Mouse (Mus musculus): Measurements from ENCODE around the gene Relb. TPM values are rescaled to one million over a fixed set of nuclear protein-coding genes. Genes with fewer than 3 reads are reported as not detected.

The Relb gene
- polyA plus RNA-seq, 1 experiment from 2014 or later = 6.1 TPM

- peaks cover 25% of the 10 kb centered on the region for H3K36me3 ChIP-seq (ENCODE audit: control insufficient read depth, insufficient read depth, low read length)
- H3K27me3 ChIP-seq (ENCODE audit: control insufficient read depth, insufficient read depth, low read depth, low read length) = peaks cover 42% of the 10 kb centered on the region
- no peak for ATAC-seq
- no peaks in the 10 kb centered on the region for H3K9me3 ChIP-seq (replicated peaks; ENCODE audit: control insufficient read depth, low read length, poor library complexity, severe bottlenecking)
- H3K9ac ChIP-seq (ENCODE audit: low read depth, low read length) = no peak overlapping the region
- H3K4me3 ChIP-seq (ENCODE audit: low read depth, low read length) = no peak overlapping the region
- 61% methylated on average over 4 of the region's 4 CpGs for WGBS
- no peak overlapping the region for H3K27ac ChIP-seq (ENCODE audit: low read length)
- peaks cover 8% of the 10 kb centered on the region for H3K4me1 ChIP-seq (ENCODE audit: control insufficient read depth, insufficient read depth, low read length)
- no peak overlapping the region for H3K4me2 ChIP-seq (ENCODE audit: low read length)
Measured at GRCm38 (mm10) chr7:19578436-19578835, 50.8 kb downstream of the Relb start.

GRCm38 (mm10) chr7:19577877-19578414 lies 51.3 kb downstream of the Relb start:
- H3K4me1 ChIP-seq (ENCODE audit: control insufficient read depth, insufficient read depth, low read length) = peaks cover 8% of the 10 kb centered on the region
- H3K4me2 ChIP-seq (ENCODE audit: low read length) = peak overlapping the region; percentile 63; the same call in 1 of the 2 replicates
- H3K9ac ChIP-seq (ENCODE audit: low read depth, low read length) = no peak overlapping the region
- peaks cover 21% of the 10 kb centered on the region for H3K36me3 ChIP-seq (ENCODE audit: control insufficient read depth, insufficient read depth, low read length)
- WGBS = 20% methylated on average over 10 of the region's 10 CpGs
- H3K4me3 ChIP-seq (ENCODE audit: low read depth, low read length) = peak overlapping the region; percentile 34; the same call in 1 of the 2 replicates
- no peak overlapping the region for H3K27ac ChIP-seq (ENCODE audit: low read length)
- no peak for ATAC-seq
- H3K9me3 ChIP-seq (replicated peaks; ENCODE audit: control insufficient read depth, low read length, poor library complexity, severe bottlenecking) = no peaks in the 10 kb centered on the region
- peaks cover 42% of the 10 kb centered on the region for H3K27me3 ChIP-seq (ENCODE audit: control insufficient read depth, insufficient read depth, low read depth, low read length)

GRCm38 (mm10) chr7:19577141-19577852 lies 51.9 kb downstream of the Relb start, which contains the start of the genes Zfp296 and Gemin7:
Gene Zfp296 (plus strand): TSS chr7:19577287.
Gene Gemin7 (minus strand): TSS chr7:19577595.
- peaks cover 15% of the 10 kb centered on the region for H3K36me3 ChIP-seq (ENCODE audit: control insufficient read depth, insufficient read depth, low read length)
- H3K4me2 ChIP-seq (ENCODE audit: low read length) = peak within 1 kb of the TSS; percentile 63
- H3K4me1 ChIP-seq (ENCODE audit: control insufficient read depth, insufficient read depth, low read length) = peaks cover 13% of the 10 kb centered on the region
- ATAC-seq = no peak
- peaks cover 42% of the 10 kb centered on the region for H3K27me3 ChIP-seq (ENCODE audit: control insufficient read depth, insufficient read depth, low read depth, low read length)
- peak within 1 kb of the TSS; percentile 34 for H3K4me3 ChIP-seq (ENCODE audit: low read depth, low read length)
- H3K27ac ChIP-seq (ENCODE audit: low read length) = no peak within 1 kb of the TSS
- H3K9me3 ChIP-seq (replicated peaks; ENCODE audit: control insufficient read depth, low read length, poor library complexity, severe bottlenecking) = no peaks in the 10 kb centered on the region
- under 1% methylated on average over 54 of the region's 56 CpGs for WGBS
- peak within 1 kb of the TSS; percentile 55 for H3K9ac ChIP-seq (ENCODE audit: low read depth, low read length)

GRCm38 (mm10) chr7:19575559-19575958 lies 53.7 kb downstream of the Relb start:
- no peak for ATAC-seq
- Histone ChIP-seq H3K27ac (ENCODE audit: low read length) (no peak overlapping the region), H3K4me3 (ENCODE audit: low read depth, low read length) (no peak overlapping the region), H3K9me3 (replicated peaks; ENCODE audit: control insufficient read depth, low read length, poor library complexity, severe bottlenecking) (no peaks in the 10 kb centered on the region), H3K9ac (ENCODE audit: low read depth, low read length) (no peak overlapping the region), H3K36me3 (ENCODE audit: control insufficient read depth, insufficient read depth, low read length) (peaks cover 3% of the 10 kb centered on the region), H3K4me1 (ENCODE audit: control insufficient read depth, insufficient read depth, low read length) (peaks cover 22% of the 10 kb centered on the region), H3K4me2 (ENCODE audit: low read length) (no peak overlapping the region), H3K27me3 (ENCODE audit: control insufficient read depth, insufficient read depth, low read depth, low read length) (peaks cover 42% of the 10 kb centered on the region)
- WGBS = 67% methylated on average over 3 of the region's 3 CpGs

- Histone ChIP-seq H3K4me2 (ENCODE audit: low read length) (peak overlapping the region; percentile 87), H3K36me3 (ENCODE audit: control insufficient read depth, insufficient read depth, low read length) (peaks cover 7% of the 10 kb centered on the region; the same call in 1 of the 2 replicates), H3K27me3 (ENCODE audit: control insufficient read depth, insufficient read depth, low read depth, low read length) (peaks cover 34% of the 10 kb centered on the region), H3K4me1 (ENCODE audit: control insufficient read depth, insufficient read depth, low read length) (peaks cover 22% of the 10 kb centered on the region), H3K27ac (ENCODE audit: low read length) (peak overlapping the region; percentile 62), H3K9ac (ENCODE audit: low read depth, low read length) (peak overlapping the region; percentile 84), H3K9me3 (replicated peaks; ENCODE audit: control insufficient read depth, low read length, poor library complexity, severe bottlenecking) (no peaks in the 10 kb centered on the region), H3K4me3 (ENCODE audit: low read depth, low read length) (peak overlapping the region; percentile 70)
- ATAC-seq = peak; percentile 10; the same call in 1 of the 2 replicates
- WGBS = 29% methylated on average over 16 of the region's 16 CpGs
Measured at GRCm38 (mm10) chr7:19573776-19574140, 55.5 kb downstream of the Relb start.

GRCm38 (mm10) chr7:19572926-19573775 lies 56.1 kb downstream of the Relb start:
- Histone ChIP-seq H3K4me3 (ENCODE audit: low read depth, low read length) (peak overlapping the region; percentile 70), H3K4me2 (ENCODE audit: low read length) (peak overlapping the region; percentile 87), H3K9me3 (replicated peaks; ENCODE audit: control insufficient read depth, low read length, poor library complexity, severe bottlenecking) (no peaks in the 10 kb centered on the region), H3K27me3 (ENCODE audit: control insufficient read depth, insufficient read depth, low read depth, low read length) (peaks cover 28% of the 10 kb centered on the region), H3K9ac (ENCODE audit: low read depth, low read length) (peak overlapping the region; percentile 84), H3K36me3 (ENCODE audit: control insufficient read depth, insufficient read depth, low read length) (peaks cover 7% of the 10 kb centered on the region; the same call in 1 of the 2 replicates), H3K4me1 (ENCODE audit: control insufficient read depth, insufficient read depth, low read length) (peaks cover 22% of the 10 kb centered on the region), H3K27ac (ENCODE audit: low read length) (peak overlapping the region; percentile 62)
- under 1% methylated on average over 46 of the region's 53 CpGs for WGBS
- ATAC-seq = peak; percentile 86

GRCm38 (mm10) chr7:19569647-19570046 lies 59.6 kb downstream of the Relb start:
- Histone ChIP-seq H3K9me3 (replicated peaks; ENCODE audit: control insufficient read depth, low read length, poor library complexity, severe bottlenecking) (no peaks in the 10 kb centered on the region), H3K4me3 (ENCODE audit: low read depth, low read length) (no peak overlapping the region), H3K4me2 (ENCODE audit: low read length) (no peak overlapping the region), H3K36me3 (ENCODE audit: control insufficient read depth, insufficient read depth, low read length) (peaks cover 16% of the 10 kb centered on the region), H3K27ac (ENCODE audit: low read length) (no peak overlapping the region), H3K4me1 (ENCODE audit: control insufficient read depth, insufficient read depth, low read length) (peaks cover 14% of the 10 kb centered on the region), H3K27me3 (ENCODE audit: control insufficient read depth, insufficient read depth, low read depth, low read length) (no peaks in the 10 kb centered on the region), H3K9ac (ENCODE audit: low read depth, low read length) (no peak overlapping the region)
- no peak for ATAC-seq
- 89% methylated on average over 3 of the region's 3 CpGs for WGBS

GRCm38 (mm10) chr7:19567426-19567825 lies 61.8 kb downstream of the Relb start:
- Histone ChIP-seq H3K9me3 (replicated peaks; ENCODE audit: control insufficient read depth, low read length, poor library complexity, severe bottlenecking) (no peaks in the 10 kb centered on the region), H3K27me3 (ENCODE audit: control insufficient read depth, insufficient read depth, low read depth, low read length) (no peaks in the 10 kb centered on the region), H3K4me2 (ENCODE audit: low read length) (no peak overlapping the region), H3K36me3 (ENCODE audit: control insufficient read depth, insufficient read depth, low read length) (peaks cover 24% of the 10 kb centered on the region), H3K27ac (ENCODE audit: low read length) (no peak overlapping the region), H3K4me3 (ENCODE audit: low read depth, low read length) (no peak overlapping the region), H3K9ac (ENCODE audit: low read depth, low read length) (no peak overlapping the region), H3K4me1 (ENCODE audit: control insufficient read depth, insufficient read depth, low read length) (peaks cover 19% of the 10 kb centered on the region)
- WGBS = 95% methylated on average over 8 of the region's 8 CpGs
- no peak for ATAC-seq
